ENCODE assay signal across 8 mouse cellular contexts in the genomic region with DNA sequence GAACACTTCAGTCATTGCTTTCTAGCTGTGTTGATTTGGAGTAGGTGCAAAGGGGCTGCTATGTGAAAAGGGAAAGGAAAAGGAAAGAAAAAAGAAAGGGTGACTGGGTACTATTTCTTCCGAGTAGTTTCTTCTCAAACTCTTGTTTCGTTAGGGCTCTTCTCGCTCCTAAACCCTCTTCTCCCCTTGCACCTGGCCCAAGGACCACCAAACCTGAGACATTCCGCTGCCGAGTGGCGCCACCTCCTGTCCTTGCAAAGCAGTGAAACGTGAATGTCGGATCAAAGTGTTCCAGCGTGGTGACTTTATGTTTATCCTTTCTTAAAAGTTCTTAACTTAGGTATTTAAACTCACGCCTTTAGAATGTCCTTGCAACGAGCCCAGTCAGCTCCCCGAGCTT. TPM values are rescaled to one million over a fixed set of nuclear protein-coding genes. Genes with fewer than 3 reads are reported as not detected.
DNase-seq lines count a peak whose midpoint lies in the region; ATAC-seq and TF ChIP-seq lines count a peak whose summit lies in the region.

No protein-coding gene starts in this region.

- no peaks in the 10 kb centered on the region for H3K9me3 ChIP-seq in MEL (replicated peaks; ENCODE audit: insufficient read depth, low read length)
- H3K9me3 ChIP-seq in embryonic facial prominence, embryonic 14.5 days (ENCODE audit: control insufficient read depth, low read length): no peaks in the 10 kb centered on the region
- no peaks in the 10 kb centered on the region for H3K9me3 ChIP-seq in hindbrain, embryonic 13.5 days
- H3K9me3 ChIP-seq in liver, embryonic 12.5 days (replicated peaks): no peaks in the 10 kb centered on the region

- H3K27me3 ChIP-seq in MEL (ENCODE audit: control insufficient read depth in 1 of 2, insufficient read depth in 2 of 2, low read length in 2 of 2) (peaks cover 8 to 22% of the 10 kb centered on the region in 2 experiments; a peak in 3 of 4 replicates), myocyte (ENCODE audit: control insufficient read depth, insufficient read depth, insufficient read length) (peaks cover 19% of the 10 kb centered on the region)
- H3K27me3 ChIP-seq in embryonic facial prominence, embryonic 14.5 days (replicated peaks; ENCODE audit: control insufficient read depth, insufficient read depth, low read length): no peaks in the 10 kb centered on the region
- H3K27me3 ChIP-seq in hindbrain, embryonic 13.5 days: peaks cover 36% of the 10 kb centered on the region
- peaks cover 73% of the 10 kb centered on the region for H3K27me3 ChIP-seq in liver, embryonic 12.5 days (replicated peaks)

- H3K4me3 ChIP-seq in MEL (ENCODE audit: control insufficient read depth in 1 of 2, insufficient read depth in 1 of 2, low read depth in 2 of 2, low read length in 2 of 2) (peak overlapping the region; percentile 50 to 53), myocyte (no peak overlapping the region)
- H3K4me3 ChIP-seq in embryonic facial prominence, embryonic 14.5 days (ENCODE audit: low read depth, low read length): peak overlapping the region; percentile 22
- 0 out of 2 replicates have a peak overlapping the region, but pooled peaks have one; percentile 11 for H3K4me3 ChIP-seq in hindbrain, embryonic 13.5 days
- peak overlapping the region; percentile 34 for H3K4me3 ChIP-seq in liver, embryonic 12.5 days

- TF ChIP-seq POLR2A in MEL (IDR thresholded peaks at IDR 0.05; ENCODE audit: control insufficient read depth in 1 of 2, insufficient read depth in 1 of 2, low read depth in 1 of 2, low read length in 2 of 2, poor library complexity in 1 of 2) (no peak), myocyte (IDR thresholded peaks at IDR 0.05; ENCODE audit: insufficient read length, low read depth) (no peak)

- H3K4me2 ChIP-seq in embryonic facial prominence, embryonic 14.5 days (ENCODE audit: low read depth, low read length): peak overlapping the region; percentile 65
- peak overlapping the region; percentile 74 for H3K4me2 ChIP-seq in hindbrain, embryonic 13.5 days
- H3K4me2 ChIP-seq in liver, embryonic 12.5 days: peak overlapping the region; percentile 65
- peak overlapping the region; percentile 91 for H3K4me2 ChIP-seq in myocyte (ENCODE audit: low read depth)

- H3K9ac ChIP-seq in MEL (ENCODE audit: control insufficient read depth, low read depth, low read length, poor library complexity, severe bottlenecking): peak overlapping the region; percentile 63
- H3K9ac ChIP-seq in embryonic facial prominence, embryonic 14.5 days (ENCODE audit: low read depth, low read length): 0 out of 2 replicates have a peak overlapping the region, but pooled peaks have one; percentile 37
- no peak overlapping the region for H3K9ac ChIP-seq in hindbrain, embryonic 13.5 days
- 0 out of 2 replicates have a peak overlapping the region, but pooled peaks have one; percentile 29 for H3K9ac ChIP-seq in liver, embryonic 12.5 days

- peaks cover 0 to 5% of the 10 kb centered on the region in 2 experiments; a peak in 2 of 4 replicates for H3K4me1 ChIP-seq in MEL (ENCODE audit: control insufficient read depth in 1 of 2, insufficient read depth in 2 of 2, low read length in 2 of 2)
- peaks cover 28% of the 10 kb centered on the region for H3K4me1 ChIP-seq in embryonic facial prominence, embryonic 14.5 days (ENCODE audit: control insufficient read depth, insufficient read depth, low read length)
- peaks cover 31% of the 10 kb centered on the region for H3K4me1 ChIP-seq in hindbrain, embryonic 13.5 days (replicated peaks)
- H3K4me1 ChIP-seq in liver, embryonic 12.5 days: peaks cover 33% of the 10 kb centered on the region

- H3ac ChIP-seq in myocyte (ENCODE audit: control insufficient read depth, insufficient read length): no peak overlapping the region

- under 1% methylated on average over 12 of the region's 12 CpGs for WGBS in embryonic facial prominence, embryonic 14.5 days
- WGBS in hindbrain, embryonic 13.5 days: 0% methylated on average over 12 of the region's 12 CpGs
- WGBS in liver, embryonic 12.5 days (ENCODE audit: insufficient replicate concordance): under 1% methylated on average over 12 of the region's 12 CpGs

- TF ChIP-seq EP300 in MEL (IDR thresholded peaks at IDR 0.05; ENCODE audit: low read depth in 1 of 2, low read length in 2 of 2): no peak

- H3K36me3 ChIP-seq in MEL (ENCODE audit: control insufficient read depth in 1 of 2, insufficient read depth in 2 of 2, low read length in 2 of 2) (peaks cover 0 to 4% of the 10 kb centered on the region in 2 experiments; a peak in 1 of 4 replicates), myocyte (ENCODE audit: control insufficient read depth, insufficient read depth) (no peaks in the 10 kb centered on the region)
- no peaks in the 10 kb centered on the region for H3K36me3 ChIP-seq in embryonic facial prominence, embryonic 14.5 days (ENCODE audit: control insufficient read depth, insufficient read depth, low read length)
- H3K36me3 ChIP-seq in hindbrain, embryonic 13.5 days: no peaks in the 10 kb centered on the region
- H3K36me3 ChIP-seq in liver, embryonic 12.5 days: no peaks in the 10 kb centered on the region

- peak; percentile 93 for TF ChIP-seq RAD21 in MEL (IDR thresholded peaks at IDR 0.05; ENCODE audit: low read depth, low read length)

- peak; percentile 42 to 55 for DNase-seq in adrenal gland, adult 18-20 months (ENCODE audit: low spot score in 2 of 2)
- DNase-seq in adrenal gland, postnatal 4 days (ENCODE audit: low spot score in 2 of 2): no peak
- peak; percentile 91 for DNase-seq in MEL (ENCODE audit: low read depth, low spot score)
- peak; percentile 48 for DNase-seq in embryonic facial prominence, embryonic 14.5 days (ENCODE audit: low spot score)
- no peak for DNase-seq in urinary bladder, postnatal 14 days (ENCODE audit: low spot score)

- H3K79me2 ChIP-seq in MEL (ENCODE audit: control insufficient read depth, insufficient read depth, low read length, poor library complexity): no peaks in the 10 kb centered on the region
- no peaks in the 10 kb centered on the region for H3K79me2 ChIP-seq in myocyte (ENCODE audit: control insufficient read depth, insufficient read depth)

- no peak overlapping the region for H3K27ac ChIP-seq in MEL (ENCODE audit: control insufficient read depth, low read depth, low read length)
- H3K27ac ChIP-seq in embryonic facial prominence, embryonic 14.5 days (replicated peaks; ENCODE audit: low read depth, low read length): no peak overlapping the region
- H3K27ac ChIP-seq in hindbrain, embryonic 13.5 days: no peak overlapping the region
- no peak overlapping the region for H3K27ac ChIP-seq in liver, embryonic 12.5 days

- TF ChIP-seq CTCF in MEL (IDR thresholded peaks at IDR 0.05 in 2 of 3, conservative IDR thresholded peaks at IDR 0.05 in 1 of 3; ENCODE audit: control insufficient read depth in 1 of 3, insufficient read depth in 1 of 3, low read depth in 2 of 3, low read length in 3 of 3, poor library complexity in 1 of 3, severe bottlenecking in 1 of 3): peak; percentile 93 to 99 (median 98)

- ATAC-seq in embryonic facial prominence, embryonic 14.5 days (ENCODE audit: low read depth): no peak
- ATAC-seq in hindbrain, embryonic 13.5 days (ENCODE audit: low FRiP score): no peak
- no peak for ATAC-seq in liver, embryonic 12.5 days

RNA-seq across cellular contexts. Expression of a gene that starts 2.4 kb away (rescaled TPM):
- total RNA-seq in adrenal gland, adult 18-20 months (2021): 1 to 10 TPM; 1.1 to 3.6 TPM
- 1 to 10 TPM; 2.3 to 2.5 TPM for total RNA-seq in adrenal gland, postnatal 4 days (2021)
- 0.15 TPM in 1 of 2 replicates, not detected in the other for total RNA-seq in MEL (2012; rRNA removed)
- polyA plus RNA-seq in MEL (2012; ENCODE audit: insufficient read depth in 1 of 2, insufficient read length in 2 of 2, low read depth in 1 of 2, low replicate concordance in 2 of 2, missing spikeins in 1 of 2): under 1 TPM in 1 of 2 experiments, not detected in 1; 0.38 TPM
- 3.7 and 5.6 TPM in 2 replicates for polyA plus RNA-seq in embryonic facial prominence, embryonic 14.5 days (2014; fragmentation: Nextera tagmentation; extraction: Ambion mirVana)
- polyA plus RNA-seq in hindbrain, embryonic 13.5 days (2015; fragmentation: Nextera tagmentation; extraction: Ambion mirVana): 6.5 and 10.9 TPM in 2 replicates
- polyA plus RNA-seq in liver, embryonic 12.5 days (2016; fragmentation: Nextera tagmentation; extraction: Ambion mirVana): 10.3 and 10.6 TPM in 2 replicates
- polyA plus RNA-seq in myocyte (2012; fragmentation: generic; extraction: Trizol): 0.11 TPM

RNA-seq across cellular contexts. Expression of a gene that starts 13.1 kb away (rescaled TPM):
- 100 to 1,000 TPM; 103 to 120 TPM for total RNA-seq in adrenal gland, adult 18-20 months (2021)
- total RNA-seq in adrenal gland, postnatal 4 days (2021): 100 to 1,000 TPM; 156 to 163 TPM
- total RNA-seq in MEL (2012; rRNA removed): 110 and 127 TPM in 2 replicates
- polyA plus RNA-seq in MEL (2012; ENCODE audit: insufficient read depth in 1 of 2, insufficient read length in 2 of 2, low read depth in 1 of 2, low replicate concordance in 2 of 2, missing spikeins in 1 of 2) (100 to 1,000 TPM in 1 of 2 experiments, not detected in 1; 170 TPM), myocyte (2012; fragmentation: generic; extraction: Trizol) (106 TPM)
- 36.6 and 39.5 TPM in 2 replicates for polyA plus RNA-seq in embryonic facial prominence, embryonic 14.5 days (2014; fragmentation: Nextera tagmentation; extraction: Ambion mirVana)
- 32.4 and 40.8 TPM in 2 replicates for polyA plus RNA-seq in hindbrain, embryonic 13.5 days (2015; fragmentation: Nextera tagmentation; extraction: Ambion mirVana)
- polyA plus RNA-seq in liver, embryonic 12.5 days (2016; fragmentation: Nextera tagmentation; extraction: Ambion mirVana): 16.5 and 19.0 TPM in 2 replicates

RNA-seq across cellular contexts. Expression of a gene that starts 15.1 kb away (rescaled TPM):
- total RNA-seq in adrenal gland, adult 18-20 months (2021): 10 to 100 TPM; 12.0 to 20.3 TPM
- total RNA-seq in adrenal gland, postnatal 4 days (2021): 10 to 100 TPM; 21.3 to 21.5 TPM
- total RNA-seq in MEL (2012; rRNA removed): 7.4 and 12.2 TPM in 2 replicates
- polyA plus RNA-seq in MEL (2012; ENCODE audit: insufficient read depth in 1 of 2, insufficient read length in 2 of 2, low read depth in 1 of 2, low replicate concordance in 2 of 2, missing spikeins in 1 of 2): 10 to 100 TPM in 1 of 2 experiments, not detected in 1; 13.6 TPM
- polyA plus RNA-seq in embryonic facial prominence, embryonic 14.5 days (2014; fragmentation: Nextera tagmentation; extraction: Ambion mirVana): 19.3 and 20.1 TPM in 2 replicates
- polyA plus RNA-seq in hindbrain, embryonic 13.5 days (2015; fragmentation: Nextera tagmentation; extraction: Ambion mirVana): 19.4 and 21.2 TPM in 2 replicates
- polyA plus RNA-seq in liver, embryonic 12.5 days (2016; fragmentation: Nextera tagmentation; extraction: Ambion mirVana): 6.7 and 8.2 TPM in 2 replicates
- 11.3 TPM for polyA plus RNA-seq in myocyte (2012; fragmentation: generic; extraction: Trizol)

RNA-seq across cellular contexts. Expression of a gene that starts 22.2 kb away (rescaled TPM):
- 100 to 1,000 TPM in 1 of 2 experiments, 10 to 100 TPM in 1; 92.2 to 101 TPM for total RNA-seq in adrenal gland, adult 18-20 months (2021)
- 100 to 1,000 TPM; 145 to 146 TPM for total RNA-seq in adrenal gland, postnatal 4 days (2021)
- total RNA-seq in MEL (2012; rRNA removed): 159 and 197 TPM in 2 replicates
- polyA plus RNA-seq in MEL (2012; ENCODE audit: insufficient read depth in 1 of 2, insufficient read length in 2 of 2, low read depth in 1 of 2, low replicate concordance in 2 of 2, missing spikeins in 1 of 2): 100 to 1,000 TPM; 412 to 748 TPM
- polyA plus RNA-seq in embryonic facial prominence, embryonic 14.5 days (2014; fragmentation: Nextera tagmentation; extraction: Ambion mirVana): 62.6 and 64.2 TPM in 2 replicates
- 167 and 175 TPM in 2 replicates for polyA plus RNA-seq in hindbrain, embryonic 13.5 days (2015; fragmentation: Nextera tagmentation; extraction: Ambion mirVana)
- polyA plus RNA-seq in liver, embryonic 12.5 days (2016; fragmentation: Nextera tagmentation; extraction: Ambion mirVana): 185 and 198 TPM in 2 replicates
- polyA plus RNA-seq in myocyte (2012; fragmentation: generic; extraction: Trizol): 48.5 TPM

RNA-seq across cellular contexts. Expression of a gene that starts 24.8 kb away (rescaled TPM):
- total RNA-seq in adrenal gland, adult 18-20 months (2021): 1 to 10 TPM; 2.1 to 3.2 TPM
- 1 to 10 TPM; 1.7 to 2.2 TPM for total RNA-seq in adrenal gland, postnatal 4 days (2021)
- total RNA-seq in MEL (2012; rRNA removed): 4.9 and 18.5 TPM in 2 replicates
- 10 to 100 TPM in 1 of 2 experiments, not detected in 1; 23.8 TPM for polyA plus RNA-seq in MEL (2012; ENCODE audit: insufficient read depth in 1 of 2, insufficient read length in 2 of 2, low read depth in 1 of 2, low replicate concordance in 2 of 2, missing spikeins in 1 of 2)
- polyA plus RNA-seq in embryonic facial prominence, embryonic 14.5 days (2014; fragmentation: Nextera tagmentation; extraction: Ambion mirVana): 4.1 and 4.4 TPM in 2 replicates
- 3.1 and 4.3 TPM in 2 replicates for polyA plus RNA-seq in hindbrain, embryonic 13.5 days (2015; fragmentation: Nextera tagmentation; extraction: Ambion mirVana)
- 2.4 and 2.8 TPM in 2 replicates for polyA plus RNA-seq in liver, embryonic 12.5 days (2016; fragmentation: Nextera tagmentation; extraction: Ambion mirVana)
- 22.4 TPM for polyA plus RNA-seq in myocyte (2012; fragmentation: generic; extraction: Trizol)

Comparison
In these comparisons a context has a peak if more than half of its experiments do, and no peak if none do; other contexts are left out.
1. DNase-seq: peak in adrenal gland, adult 18-20 months (2 of 2), MEL (single experiment) and embryonic facial prominence, embryonic 14.5 days (single experiment); none in adrenal gland, postnatal 4 days (0 of 2) and urinary bladder, postnatal 14 days (single experiment).
2. Peak in every context shown above with its lines, with median percentiles within 50 percentile points of each other: H3K4me2 ChIP-seq.